Mouse (Mus musculus) CD8-positive naive resting alpha-beta T cell, adult 57 days (primary cell): ENCODE measurements around the gene Gm21060. TPM values are rescaled to one million over a fixed set of nuclear protein-coding genes. Genes with fewer than 3 reads are reported as not detected.

ENCODE experiments used
- total RNA-seq: library from RNA; stranded (reverse); gene quantifications from one replicate; pipeline ENCODE4 v1.2.4, GENCODE M21; 2023

Gm21060 gene
- total RNA-seq: not detected

GRCm38 (mm10) chr19:61296969-61297368 is at the start of gene Gm21060:
TSS of gene Gm21060 (minus strand) at chr19:61297069.

Other genes starting within 250 kb of the Gm21060 start
- gene Zfp950, start 156.2 kb downstream of the Gm21060 start, total RNA-seq: 24.3 TPM
- gene Gm7102, start 120.8 kb downstream of the Gm21060 start, total RNA-seq: not detected
- not detected for gene Gm6020, start 113.2 kb downstream of the Gm21060 start, total RNA-seq
- gene Csf2ra, start 68.6 kb downstream of the Gm21060 start, total RNA-seq: 23.3 TPM